In genomic region chr10:13702043-13702442, GRCm38 (mm10) we compare ENCODE assay signal across 11 mouse cellular contexts.
"Had no signal": no experiment of that assay in that cellular context is flagged by ENCODE, and none has a peak within 500 bp of the region (broad histone marks: within the 10 kb centered on the region; RNA-seq: fewer than 3 reads in every experiment).

No protein-coding gene starts in this region.

- DNase-seq: kidney, postnatal 25 days; liver, embryonic 13.5 days; lung, adult 18-20 months; midbrain, embryonic 14.5 days; retina, postnatal 1 day; right cerebral cortex, postnatal 4 days; spleen, adult 18-20 months; thymus, adult 2 months; thymus, postnatal 36 days had no signal

- H3K36me3 ChIP-seq: limb, embryonic 15.5 days; liver, embryonic 13.5 days; neural tube, embryonic 13.5 days had no signal

- H3K4me2 ChIP-seq: limb, embryonic 15.5 days; liver, embryonic 13.5 days; neural tube, embryonic 13.5 days had no signal

- H3K27ac ChIP-seq: limb, embryonic 15.5 days; liver, embryonic 13.5 days; neural tube, embryonic 13.5 days had no signal

- H3K4me3 ChIP-seq: limb, embryonic 15.5 days; liver, embryonic 13.5 days; neural tube, embryonic 13.5 days had no signal

- H3K9me3 ChIP-seq: limb, embryonic 15.5 days; liver, embryonic 13.5 days; neural tube, embryonic 13.5 days had no signal

- H3K4me1 ChIP-seq: neural tube, embryonic 13.5 days had no signal

- H3K27me3 ChIP-seq: liver, embryonic 13.5 days; neural tube, embryonic 13.5 days had no signal

- H3K9ac ChIP-seq: limb, embryonic 15.5 days; liver, embryonic 13.5 days; neural tube, embryonic 13.5 days had no signal
